Mouse (Mus musculus): ENCODE data around the gene Dleu7.

DNA sequence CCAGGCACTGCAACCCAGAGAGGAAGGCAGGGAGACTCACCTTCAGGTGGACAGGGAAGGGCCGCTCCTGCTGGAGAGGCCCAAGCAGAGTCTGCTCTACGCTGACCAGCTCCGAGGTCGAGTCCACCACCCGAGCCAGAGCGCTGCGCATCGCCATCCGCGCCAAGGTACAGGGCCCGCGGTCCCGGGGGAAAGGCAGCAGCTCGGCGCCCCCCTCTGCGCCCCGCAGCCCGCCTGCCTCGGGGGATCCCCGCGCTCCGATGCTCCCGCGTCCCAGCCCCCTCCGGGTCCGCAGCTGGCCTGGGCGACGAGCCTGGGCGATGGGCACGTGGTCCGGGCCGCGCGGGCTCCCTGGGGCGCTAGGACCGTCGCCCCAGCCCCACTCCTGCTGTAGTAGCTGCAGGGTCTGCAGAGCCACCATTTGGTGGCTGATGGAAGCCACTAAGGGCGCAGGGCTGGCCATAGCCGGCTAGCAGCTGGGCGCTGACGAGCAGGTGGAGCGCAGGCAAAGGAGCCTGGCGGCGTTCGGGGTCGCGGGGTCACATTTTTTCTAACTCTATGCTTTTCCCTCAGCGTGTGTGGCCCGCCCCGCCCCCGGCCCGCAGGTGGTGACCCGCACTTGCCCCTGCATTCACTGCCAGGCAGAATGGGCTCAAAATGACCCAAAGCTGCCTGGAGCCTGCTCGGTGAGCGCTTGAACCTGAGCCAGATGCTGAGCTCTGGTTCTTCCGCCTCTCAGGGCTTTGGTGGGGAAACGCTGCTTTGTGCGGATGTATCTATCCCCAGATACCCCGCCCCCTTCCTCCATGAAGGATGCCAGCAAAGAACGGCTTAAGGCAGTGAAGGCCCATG is at the start of gene Dleu7, which contains the start of gene Rnaseh2b:
- TF ChIP-seq CTCF (IDR thresholded peaks at IDR 0.05; ENCODE audit: low read depth) = no peak
- TF ChIP-seq EP300 (IDR thresholded peaks at IDR 0.05; ENCODE audit: low read depth) = no peak

All from liver, embryonic 14.5 days (tissue).